Mouse (Mus musculus): Measurements from ENCODE around the gene Mbd3. TPM values are rescaled to one million over a fixed set of nuclear protein-coding genes. Genes with fewer than 3 reads are reported as not detected.

Mbd3 gene
- polyA plus RNA-seq, 1 experiment, result 186 TPM

- TF ChIP-seq CTCF (IDR thresholded peaks at IDR 0.05; ENCODE audit: extremely low read depth, insufficient read depth, low read length) (no peak), POLR2A (IDR thresholded peaks at IDR 0.05; ENCODE audit: extremely low read depth, insufficient read depth, low read length) (no peak)
- Histone ChIP-seq H3K27ac (ENCODE audit: insufficient read depth, low read length) (peak within 1 kb of the TSS; percentile 33; the same call in 1 of the 2 replicates), H3K4me1 (ENCODE audit: control insufficient read depth, insufficient read depth, low read length) (peaks cover 4% of the 10 kb centered on the region; the same call in 1 of the 2 replicates), H3K4me3 (ENCODE audit: insufficient read depth, low read length) (peak within 1 kb of the TSS; percentile 55)
Observed at GRCm38 (mm10) chr10:80387522-80387959, 11.8 kb downstream of the Mbd3 start, which contains the start of gene Mex3d. Gene Mex3d (minus strand): TSS chr10:80387659.

DNA sequence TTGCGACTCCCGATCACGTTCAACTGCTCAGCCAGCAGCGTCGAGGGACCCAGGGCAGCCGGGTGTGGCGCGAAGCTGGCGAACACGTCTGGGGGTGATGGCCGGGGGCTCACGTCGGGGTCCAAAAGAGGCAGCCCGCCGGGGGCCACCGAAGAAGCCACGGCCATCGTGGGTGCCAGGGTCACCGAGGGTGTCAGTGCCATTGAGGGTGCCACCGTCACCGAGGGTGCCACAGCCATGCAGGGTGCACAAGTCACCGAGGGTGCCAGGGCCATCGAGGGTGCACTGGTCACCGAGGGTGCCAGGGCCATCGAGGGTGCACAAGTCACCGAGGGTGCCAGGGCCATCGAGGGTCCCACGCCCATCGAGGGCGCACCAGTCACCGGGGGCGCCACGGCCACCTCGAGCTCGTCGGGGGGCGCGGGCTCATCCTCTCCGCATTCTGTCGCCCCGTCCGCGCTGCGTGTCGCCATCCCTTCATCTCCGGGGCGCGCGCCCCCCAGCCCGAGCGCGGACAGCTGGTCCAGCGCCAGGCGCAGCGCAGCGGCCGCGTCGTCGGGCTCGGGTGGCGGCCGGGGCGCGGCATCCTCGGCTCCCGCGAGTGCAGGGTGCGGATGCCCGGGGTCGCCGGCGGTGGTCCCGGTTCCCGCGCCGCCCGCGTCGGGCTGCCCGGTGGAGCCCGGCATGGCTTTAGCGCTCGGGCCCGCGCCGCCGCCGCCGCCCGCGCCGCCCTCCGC, 12.4 kb downstream of the Mbd3 start:
- Histone ChIP-seq H3K4me3 (ENCODE audit: insufficient read depth, low read length) (peak overlapping the region; percentile 55), H3K27ac (ENCODE audit: insufficient read depth, low read length) (peak overlapping the region; percentile 33; the same call in 1 of the 2 replicates)
- TF ChIP-seq POLR2A (IDR thresholded peaks at IDR 0.05; ENCODE audit: extremely low read depth, insufficient read depth, low read length), result no peak
- TF ChIP-seq CTCF (IDR thresholded peaks at IDR 0.05; ENCODE audit: extremely low read depth, insufficient read depth, low read length), result no peak

GRCm38 (mm10) chr10:80385811-80386734, 13.3 kb downstream of the Mbd3 start:
- H3K4me3 ChIP-seq (ENCODE audit: insufficient read depth, low read length), result peak overlapping the region; percentile 55
- TF ChIP-seq CTCF (IDR thresholded peaks at IDR 0.05; ENCODE audit: extremely low read depth, insufficient read depth, low read length) (no peak), POLR2A (IDR thresholded peaks at IDR 0.05; ENCODE audit: extremely low read depth, insufficient read depth, low read length) (no peak)
- H3K4me1 ChIP-seq (ENCODE audit: control insufficient read depth, insufficient read depth, low read length), result peaks cover 4% of the 10 kb centered on the region; the same call in 1 of the 2 replicates
- peak overlapping the region; percentile 33 for H3K27ac ChIP-seq (ENCODE audit: insufficient read depth, low read length)

More for the DNA sequence above, 12.4 kb downstream of the Mbd3 start:
- H3K4me1 ChIP-seq (ENCODE audit: control insufficient read depth, insufficient read depth, low read length), result peaks cover 4% of the 10 kb centered on the region; the same call in 1 of the 2 replicates

GRCm38 (mm10) chr10:80385310-80385709, 14.0 kb downstream of the Mbd3 start:
- Histone ChIP-seq H3K27ac (ENCODE audit: insufficient read depth, low read length) (no peak overlapping the region), H3K4me3 (ENCODE audit: insufficient read depth, low read length) (peak overlapping the region; percentile 55), H3K4me1 (ENCODE audit: control insufficient read depth, insufficient read depth, low read length) (peaks cover 4% of the 10 kb centered on the region; the same call in 1 of the 2 replicates)
- TF ChIP-seq POLR2A (IDR thresholded peaks at IDR 0.05; ENCODE audit: extremely low read depth, insufficient read depth, low read length) (no peak), CTCF (IDR thresholded peaks at IDR 0.05; ENCODE audit: extremely low read depth, insufficient read depth, low read length) (no peak)

- Histone ChIP-seq H3K27ac (ENCODE audit: insufficient read depth, low read length) (no peak overlapping the region), H3K4me3 (ENCODE audit: insufficient read depth, low read length) (peak overlapping the region; percentile 55), H3K4me1 (ENCODE audit: control insufficient read depth, insufficient read depth, low read length) (peaks cover 4% of the 10 kb centered on the region; the same call in 1 of the 2 replicates)
- no peak for TF ChIP-seq CTCF (IDR thresholded peaks at IDR 0.05; ENCODE audit: extremely low read depth, insufficient read depth, low read length)
- TF ChIP-seq POLR2A (IDR thresholded peaks at IDR 0.05; ENCODE audit: extremely low read depth, insufficient read depth, low read length), result no peak
Observed at GRCm38 (mm10) chr10:80384709-80385108, 14.6 kb downstream of the Mbd3 start.

DNA sequence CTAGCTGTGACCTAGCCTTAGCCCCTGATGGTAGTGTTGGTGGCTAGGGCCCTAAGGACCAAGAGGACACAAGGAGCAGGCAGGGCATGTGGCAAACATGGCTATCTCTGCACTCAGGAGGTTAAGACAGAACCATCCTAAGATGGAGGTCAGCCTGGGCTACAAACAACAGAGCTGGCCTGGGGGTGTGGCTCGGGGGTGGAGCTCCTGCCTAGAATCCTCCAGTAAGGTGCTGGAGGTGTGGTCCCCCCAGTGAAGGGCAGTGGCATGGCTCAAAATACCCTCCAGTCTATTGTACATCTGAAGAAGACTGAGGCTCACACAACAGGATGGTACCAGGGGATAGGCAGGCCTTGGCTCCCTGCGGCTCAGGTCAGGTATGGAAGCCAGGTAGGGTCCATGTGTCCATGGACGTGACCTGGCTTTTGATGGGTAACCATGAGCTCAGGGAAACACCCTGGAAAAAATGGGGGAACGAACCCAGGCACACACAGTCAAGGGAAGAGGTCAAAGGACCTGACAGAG, 15.2 kb downstream of the Mbd3 start:
- Histone ChIP-seq H3K27ac (ENCODE audit: insufficient read depth, low read length) (no peak overlapping the region), H3K4me1 (ENCODE audit: control insufficient read depth, insufficient read depth, low read length) (peaks cover 4% of the 10 kb centered on the region; the same call in 1 of the 2 replicates), H3K4me3 (ENCODE audit: insufficient read depth, low read length) (no peak overlapping the region)
- TF ChIP-seq POLR2A (IDR thresholded peaks at IDR 0.05; ENCODE audit: extremely low read depth, insufficient read depth, low read length), result no peak
- no peak for TF ChIP-seq CTCF (IDR thresholded peaks at IDR 0.05; ENCODE audit: extremely low read depth, insufficient read depth, low read length)

- Histone ChIP-seq H3K4me3 (ENCODE audit: insufficient read depth, low read length) (no peak overlapping the region), H3K4me1 (ENCODE audit: control insufficient read depth, insufficient read depth, low read length) (peaks cover 4% of the 10 kb centered on the region; the same call in 1 of the 2 replicates), H3K27ac (ENCODE audit: insufficient read depth, low read length) (no peak overlapping the region)
- TF ChIP-seq POLR2A (IDR thresholded peaks at IDR 0.05; ENCODE audit: extremely low read depth, insufficient read depth, low read length) (no peak), CTCF (IDR thresholded peaks at IDR 0.05; ENCODE audit: extremely low read depth, insufficient read depth, low read length) (peak; percentile 29; the same call in 1 of the 2 replicates)
Observed at GRCm38 (mm10) chr10:80383431-80383830, 15.9 kb downstream of the Mbd3 start.

GRCm38 (mm10) chr10:80382641-80383365, 16.5 kb downstream of the Mbd3 start:
- Histone ChIP-seq H3K4me3 (ENCODE audit: insufficient read depth, low read length) (no peak overlapping the region), H3K4me1 (ENCODE audit: control insufficient read depth, insufficient read depth, low read length) (peaks cover 4% of the 10 kb centered on the region; the same call in 1 of the 2 replicates), H3K27ac (ENCODE audit: insufficient read depth, low read length) (no peak overlapping the region)
- TF ChIP-seq POLR2A (IDR thresholded peaks at IDR 0.05; ENCODE audit: extremely low read depth, insufficient read depth, low read length), result no peak
- no peak for TF ChIP-seq CTCF (IDR thresholded peaks at IDR 0.05; ENCODE audit: extremely low read depth, insufficient read depth, low read length)
